Mouse (Mus musculus) erythroblast, embryonic 14.5 days (primary cell): ENCODE data around the gene AW551984.

Experiments used
- GATA1 ChIP-seq: IDR thresholded peaks from 2 replicates; pipeline ENCODE4 v1.6.1; 2012; ENCODE audit warnings: low read length, inconsistent platforms, mixed read lengths
- TAL1 ChIP-seq: IDR thresholded peaks from 3 replicates; pipeline ENCODE4 v1.6.1; 2012; ENCODE audit warnings: low read length, inconsistent platforms, mixed read lengths

DNA sequence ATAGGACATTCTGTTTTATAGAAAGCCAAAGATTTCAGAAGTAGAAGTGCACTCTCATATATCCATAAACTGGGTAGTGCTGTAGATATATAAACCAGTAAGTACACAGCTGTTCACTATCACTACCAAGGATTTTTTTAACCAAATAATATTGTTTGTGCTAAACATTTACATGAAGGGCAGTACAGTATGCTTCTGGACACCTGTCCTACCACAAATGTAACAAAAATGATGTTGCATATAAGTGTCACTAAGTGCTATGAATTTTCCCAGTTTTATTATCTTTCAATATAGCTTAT is 45.9 kb downstream of the AW551984 start:
- TF ChIP-seq GATA1 (no peak), TAL1 (no peak)
